Mouse (Mus musculus) 3134 (cell line): ENCODE results near the gene Aurkb.

ENCODE experiments used
- DNase-seq: peaks from one replicate; pipeline ENCODE4 v3.0.0-alpha.2; 2011; ENCODE audit warnings: low spot score; ENCODE audit not compliant: insufficient read length; ENCODE audit errors: extremely low read depth

The Aurkb gene

GRCm38 (mm10) chr11:69035849-69036248 lies 9.6 kb upstream of the Aurkb start:
- DNase-seq = peak; percentile 73

GRCm38 (mm10) chr11:69036486-69037230 lies 8.8 kb upstream of the Aurkb start:
- DNase-seq = peak; percentile 81

- peak; percentile 79 for DNase-seq
Measured at GRCm38 (mm10) chr11:69037231-69038061, 8.0 kb upstream of the Aurkb start.

GRCm38 (mm10) chr11:69038173-69038572 lies 7.3 kb upstream of the Aurkb start:
- DNase-seq = no peak

- no peak for DNase-seq
Measured at GRCm38 (mm10) chr11:69046395-69046774, 938 bp downstream of the Aurkb start.

- no peak for DNase-seq
Measured at GRCm38 (mm10) chr11:69047592-69047991, 2.1 kb downstream of the Aurkb start.

- no peak for DNase-seq
Measured at GRCm38 (mm10) chr11:69048151-69048550, 2.7 kb downstream of the Aurkb start.

GRCm38 (mm10) chr11:69050748-69051147 lies 5.3 kb downstream of the Aurkb start:
- DNase-seq = no peak

GRCm38 (mm10) chr11:69051771-69052170 lies 6.3 kb downstream of the Aurkb start:
- DNase-seq = no peak

GRCm38 (mm10) chr11:69052824-69053421 lies 7.5 kb downstream of the Aurkb start:
- DNase-seq = no peak

- no peak for DNase-seq
Measured at GRCm38 (mm10) chr11:69053848-69054247, 8.4 kb downstream of the Aurkb start.

GRCm38 (mm10) chr11:69058265-69058664 lies 12.8 kb downstream of the Aurkb start:
- DNase-seq = no peak

GRCm38 (mm10) chr11:69058729-69059356 lies 13.4 kb downstream of the Aurkb start:
- no peak for DNase-seq

GRCm38 (mm10) chr11:69059357-69059974 lies 14.0 kb downstream of the Aurkb start, which contains the start of gene Borcs6:
TSS of gene Borcs6 (plus strand) at chr11:69059717.
- peak; percentile 99 for DNase-seq

- DNase-seq = no peak
Measured at GRCm38 (mm10) chr11:69059975-69060411, 14.5 kb downstream of the Aurkb start.

- DNase-seq = peak; percentile 52
Measured at GRCm38 (mm10) chr11:69060448-69061254, 15.2 kb downstream of the Aurkb start.

- no peak for DNase-seq
Measured at GRCm38 (mm10) chr11:69061255-69061912, 15.9 kb downstream of the Aurkb start.

- DNase-seq = peak; percentile 66
Measured at GRCm38 (mm10) chr11:69062194-69062760, 16.8 kb downstream of the Aurkb start.

GRCm38 (mm10) chr11:69062761-69063224 lies 17.3 kb downstream of the Aurkb start:
- DNase-seq = peak; percentile 84
